Mouse (Mus musculus) ES-Bruce4 (cell line): Measurements from ENCODE around the gene Ppp1r14d.

Experiments
- EP300 ChIP-seq: IDR thresholded peaks from 2 replicates; pipeline ENCODE4 v1.6.1; 2011; ENCODE audit warnings: low read depth, low read length; ENCODE audit not compliant: insufficient read depth
- POLR2A ChIP-seq: IDR thresholded peaks from one replicate; pipeline ENCODE4 v1.8.1; 2011; ENCODE audit warnings: low read length; ENCODE audit not compliant: insufficient read depth

DNA sequence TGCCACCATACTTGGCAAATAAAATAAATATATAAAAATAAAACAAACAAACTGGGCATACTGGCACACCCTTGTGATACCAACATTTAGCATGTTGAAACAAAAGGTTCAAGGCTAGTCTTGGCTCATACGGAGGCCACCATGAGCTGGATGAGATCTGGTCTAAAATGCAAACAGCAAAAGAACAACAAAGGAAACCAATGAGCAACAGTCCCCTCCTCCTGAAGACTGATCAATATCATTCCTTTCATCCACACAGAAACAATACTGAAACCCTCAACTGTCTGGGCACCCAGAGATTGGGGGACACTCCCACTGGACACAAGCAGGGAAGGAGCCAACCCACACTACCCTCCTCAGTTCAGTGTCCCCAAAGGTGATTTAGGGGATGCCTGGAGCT is 32.2 kb downstream of the Ppp1r14d start:
- no peak for TF ChIP-seq EP300
- no peak for TF ChIP-seq POLR2A
